Mouse (Mus musculus) kidney, embryonic 16.5 days (tissue): Measurements from ENCODE around the gene Map2. TPM values are rescaled to one million over a fixed set of nuclear protein-coding genes. Genes with fewer than 3 reads are reported as not detected.

Experiments used
- ATAC-seq: fragments of 200-750 bp; cut with Nextera tagmentation; 2 replicates; pipeline ENCODE4 v1.8.0; 2017; ENCODE audit warnings: moderate TSS enrichment; ENCODE audit not compliant: low FRiP score, low TSS enrichment
- H3K27ac ChIP-seq: fragments of 300-500 bp; sonication (generic); 2 replicates; pipeline ENCODE4 v1.5.1; 2014; ENCODE audit warnings: low read length
- H3K27me3 ChIP-seq: fragments of 300-500 bp; sonication (generic); 2 replicates; pipeline ENCODE4 v1.6.1; 2014; ENCODE audit warnings: low read length, control low read depth, mixed read lengths; ENCODE audit not compliant: insufficient read depth
- H3K36me3 ChIP-seq: fragments of 300-500 bp; sonication (generic); 2 replicates; pipeline ENCODE4 v1.6.1; 2014; ENCODE audit warnings: low read length, control low read depth, mixed read lengths; ENCODE audit not compliant: insufficient read depth
- H3K4me1 ChIP-seq: fragments of 300-500 bp; sonication (generic); 2 replicates; pipeline ENCODE4 v1.6.1; 2014; ENCODE audit warnings: low read length, control low read depth, mixed read lengths; ENCODE audit not compliant: insufficient read depth
- H3K4me2 ChIP-seq: fragments of 300-500 bp; sonication (generic); replicated peaks from 2 replicates; pipeline ENCODE4 v1.6.1; 2014; ENCODE audit warnings: low read depth, low read length
- H3K4me3 ChIP-seq: fragments of 300-500 bp; sonication (generic); 2 replicates; pipeline ENCODE4 v1.5.1; 2014; ENCODE audit warnings: mild to moderate bottlenecking, low read length
- H3K9ac ChIP-seq: fragments of 300-500 bp; sonication (generic); replicated peaks from 2 replicates; pipeline ENCODE4 v1.6.1; 2014; ENCODE audit warnings: low read length
- H3K9me3 ChIP-seq: fragments of 300-500 bp; sonication (generic); 2 replicates; pipeline ENCODE4 v1.6.1; 2016; ENCODE audit warnings: low read length, control low read depth
- WGBS: fragments of 180-500 bp; shearing (Covaris S2); extraction: QIAGEN DNeasy Blood & Tissue Kit; methylation state at CpG from one replicate; pipeline ENCODE4 v1.1.7; 2014; 5-methylcytosine and 5-hydroxymethylcytosine counted together
- polyA plus RNA-seq: library from polyadenylated mRNA; unstranded; fragments of >200 nt; fragmentation: Nextera tagmentation; extraction: Ambion mirVana; gene quantifications from 2 replicates; pipeline ENCODE4 v1.2.1, GENCODE M21; 2015

Map2 gene
- polyA plus RNA-seq, 1 experiment from 2014 or later, result 6.9 TPM

DNA sequence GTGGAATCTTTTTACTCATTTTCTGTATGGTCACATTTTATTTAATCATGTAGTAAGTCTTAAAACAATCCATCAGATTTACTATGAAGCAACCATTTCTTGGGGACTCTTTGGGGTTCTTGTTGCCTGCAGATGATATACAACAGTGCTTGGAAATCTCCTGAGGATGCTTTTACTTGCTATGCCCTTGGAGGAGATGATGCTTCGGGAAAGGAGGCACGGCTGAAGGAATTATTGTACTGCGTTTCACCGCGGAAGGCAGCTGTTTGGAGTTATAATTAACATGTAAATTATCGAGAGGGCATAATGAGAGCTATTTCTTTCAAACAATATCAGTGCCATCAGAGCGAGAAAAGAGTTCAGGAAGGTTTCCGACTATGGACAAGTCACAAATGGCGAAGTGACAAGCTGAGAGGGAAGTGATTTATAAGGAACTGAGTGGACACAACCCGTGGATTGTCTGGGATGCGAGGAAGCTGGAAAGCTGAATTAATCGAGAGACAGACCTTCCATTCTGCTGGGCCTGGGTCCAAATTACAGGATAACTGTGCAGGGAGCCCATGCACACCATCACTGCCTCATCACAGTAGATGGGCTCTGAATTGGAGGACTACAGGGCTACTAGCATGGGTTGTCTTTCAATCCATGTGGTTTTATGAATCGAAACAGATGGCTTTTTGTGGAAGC is 20.1 kb downstream of the Map2 start:
- no peak overlapping the region for H3K27ac ChIP-seq
- H3K36me3 ChIP-seq, result no peaks in the 10 kb centered on the region
- H3K9me3 ChIP-seq, result no peaks in the 10 kb centered on the region
- H3K4me2 ChIP-seq, result no peak overlapping the region
- H3K9ac ChIP-seq, result no peak overlapping the region
- H3K27me3 ChIP-seq, result no peaks in the 10 kb centered on the region
- H3K4me1 ChIP-seq, result no peaks in the 10 kb centered on the region
- no peak overlapping the region for H3K4me3 ChIP-seq
- 82% methylated on average over 13 of the region's 13 CpGs for WGBS
- ATAC-seq, result no peak

DNA sequence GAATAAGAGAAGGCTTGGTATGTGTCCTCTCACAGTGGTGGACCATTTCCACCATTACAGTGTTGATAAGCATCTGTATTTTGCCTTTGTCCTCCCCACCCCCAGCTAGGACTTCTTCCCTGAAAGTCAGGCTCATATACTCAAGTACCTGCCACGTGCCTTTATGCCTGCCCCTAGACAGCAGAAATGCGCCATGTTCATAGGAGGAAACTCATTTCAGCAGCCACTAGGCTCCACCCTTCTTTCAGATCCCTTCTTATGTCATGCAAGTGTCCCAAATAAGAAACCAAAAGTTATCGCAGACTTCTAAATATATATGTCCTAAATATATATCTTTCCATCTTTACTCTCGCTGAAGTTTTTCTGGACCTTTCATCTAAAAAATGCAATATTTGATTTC is 21.2 kb downstream of the Map2 start:
- no peak overlapping the region for H3K9ac ChIP-seq
- WGBS, result 91% methylated on average over 4 of the region's 4 CpGs

DNA sequence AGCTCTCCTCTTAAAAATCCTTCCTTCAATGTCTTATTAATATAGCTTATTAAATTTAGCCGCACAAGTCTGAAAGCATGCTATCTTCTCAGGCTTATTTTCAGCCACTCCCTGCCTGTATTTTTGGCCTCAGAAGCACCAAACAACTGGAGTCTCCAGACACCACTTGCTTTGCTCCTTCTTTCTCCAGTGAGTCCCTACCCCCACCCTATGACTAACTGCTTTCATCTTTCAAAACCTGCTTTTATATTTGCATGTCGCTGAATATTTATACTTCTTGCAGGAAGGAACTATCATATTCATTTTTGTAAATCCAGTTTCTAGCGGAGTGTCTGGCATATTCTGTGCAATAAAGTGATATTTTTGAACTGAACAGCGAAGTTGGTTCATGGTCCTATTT is 21.6 kb downstream of the Map2 start:
- no peaks in the 10 kb centered on the region for H3K36me3 ChIP-seq
- H3K4me2 ChIP-seq, result no peak overlapping the region
- no peaks in the 10 kb centered on the region for H3K27me3 ChIP-seq
- H3K4me3 ChIP-seq, result no peak overlapping the region
- H3K4me1 ChIP-seq, result no peaks in the 10 kb centered on the region
- H3K9me3 ChIP-seq, result no peaks in the 10 kb centered on the region
- 95% methylated on average over 4 of the region's 4 CpGs for WGBS
- H3K27ac ChIP-seq, result no peak overlapping the region
- H3K9ac ChIP-seq, result no peak overlapping the region
- ATAC-seq, result no peak

More for the DNA sequence above, 21.2 kb downstream of the Map2 start:
- no peaks in the 10 kb centered on the region for H3K9me3 ChIP-seq
- H3K27me3 ChIP-seq, result no peaks in the 10 kb centered on the region
- no peak overlapping the region for H3K4me2 ChIP-seq
- H3K4me1 ChIP-seq, result no peaks in the 10 kb centered on the region
- ATAC-seq, result no peak
- H3K36me3 ChIP-seq, result no peaks in the 10 kb centered on the region
- H3K4me3 ChIP-seq, result no peak overlapping the region
- H3K27ac ChIP-seq, result no peak overlapping the region

DNA sequence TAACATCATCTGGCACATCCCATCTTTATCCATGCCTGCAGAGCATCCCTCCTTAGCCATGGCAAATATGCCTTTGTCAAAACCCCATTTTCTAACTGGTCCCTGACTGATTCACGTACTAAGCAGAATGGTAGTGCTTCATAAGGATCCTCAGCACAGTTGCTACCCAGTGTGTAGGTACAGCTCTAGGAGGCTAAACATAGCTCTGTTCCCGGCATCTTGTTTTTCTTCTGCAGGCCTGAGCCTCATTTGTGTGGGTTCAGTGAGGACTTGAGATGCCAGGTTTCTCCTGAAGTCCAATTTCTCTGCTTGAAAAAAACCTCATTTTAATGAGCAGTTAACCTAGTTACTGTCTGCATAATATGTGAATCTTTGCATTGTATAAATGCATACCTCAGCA is 30.4 kb downstream of the Map2 start:
- Histone ChIP-seq H3K27ac (no peak overlapping the region), H3K4me3 (no peak overlapping the region), H3K4me1 (no peaks in the 10 kb centered on the region), H3K9me3 (no peaks in the 10 kb centered on the region), H3K4me2 (no peak overlapping the region), H3K27me3 (no peaks in the 10 kb centered on the region), H3K36me3 (no peaks in the 10 kb centered on the region), H3K9ac (no peak overlapping the region)
- 85% methylated on average over 2 of the region's 2 CpGs for WGBS
- ATAC-seq, result no peak

DNA sequence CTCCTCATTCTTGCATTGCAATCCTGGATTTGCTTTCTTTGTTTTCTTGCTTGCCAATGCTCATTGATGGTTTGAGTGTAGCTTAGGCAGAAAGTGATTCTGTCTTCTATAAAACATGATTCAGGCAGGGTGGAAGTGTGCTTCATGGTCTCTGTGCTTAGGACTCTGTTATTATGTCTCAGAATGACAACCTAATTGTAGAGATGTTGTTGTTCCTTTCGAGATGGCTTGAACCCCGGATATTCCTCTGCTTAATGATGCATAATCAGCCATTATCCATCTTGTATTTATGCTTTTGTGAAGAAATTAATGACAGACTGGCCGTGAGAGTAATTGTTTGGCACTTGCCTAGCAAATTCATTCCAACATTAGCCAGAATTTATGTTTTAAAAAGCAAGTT is 31.8 kb downstream of the Map2 start:
- Histone ChIP-seq H3K4me1 (no peaks in the 10 kb centered on the region), H3K9me3 (no peaks in the 10 kb centered on the region), H3K9ac (no peak overlapping the region), H3K4me3 (no peak overlapping the region), H3K36me3 (no peaks in the 10 kb centered on the region), H3K4me2 (no peak overlapping the region), H3K27me3 (no peaks in the 10 kb centered on the region), H3K27ac (no peak overlapping the region)
- ATAC-seq, result no peak
- WGBS, result 48% methylated on average over 3 of the region's 3 CpGs

DNA sequence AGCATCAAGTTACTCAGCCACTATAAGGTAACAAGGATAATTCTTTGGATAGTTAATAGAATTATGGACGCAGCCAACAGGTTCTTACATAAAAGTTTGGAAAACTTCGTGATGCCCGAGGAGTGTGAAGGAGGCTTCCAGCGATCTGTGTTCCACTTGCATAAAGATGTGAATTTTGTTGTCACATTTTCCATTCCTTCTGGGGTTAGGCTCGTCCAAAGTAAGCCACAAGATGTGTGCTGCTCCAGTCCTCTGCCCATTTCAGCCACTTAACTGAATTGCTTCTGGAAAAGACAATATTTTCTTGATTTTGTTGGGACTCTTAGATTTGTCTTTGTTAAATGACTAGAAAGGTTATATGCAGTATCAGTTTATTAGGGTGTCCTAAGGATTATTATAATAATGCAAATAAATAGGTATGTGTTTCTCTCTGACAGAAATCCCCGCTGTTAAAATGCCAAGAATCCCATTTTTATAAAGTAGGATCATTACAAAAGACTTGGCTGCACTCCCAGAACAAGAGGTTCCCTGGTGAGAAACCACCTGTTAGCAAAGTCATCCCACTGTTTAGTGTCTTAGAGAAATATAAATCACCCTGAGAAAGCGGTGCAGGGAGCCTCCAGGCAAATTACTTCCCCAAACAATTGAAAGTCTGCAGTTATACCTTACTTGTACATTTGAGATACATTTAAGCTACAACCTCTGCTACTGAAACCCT is 36.2 kb downstream of the Map2 start:
- H3K27me3 ChIP-seq, result no peaks in the 10 kb centered on the region
- H3K27ac ChIP-seq, result no peak overlapping the region
- H3K9ac ChIP-seq, result no peak overlapping the region
- WGBS, result 71% methylated on average over 7 of the region's 7 CpGs
- H3K36me3 ChIP-seq, result no peaks in the 10 kb centered on the region
- no peak for ATAC-seq
- no peaks in the 10 kb centered on the region for H3K9me3 ChIP-seq
- no peaks in the 10 kb centered on the region for H3K4me1 ChIP-seq
- H3K4me2 ChIP-seq, result no peak overlapping the region
- H3K4me3 ChIP-seq, result no peak overlapping the region

DNA sequence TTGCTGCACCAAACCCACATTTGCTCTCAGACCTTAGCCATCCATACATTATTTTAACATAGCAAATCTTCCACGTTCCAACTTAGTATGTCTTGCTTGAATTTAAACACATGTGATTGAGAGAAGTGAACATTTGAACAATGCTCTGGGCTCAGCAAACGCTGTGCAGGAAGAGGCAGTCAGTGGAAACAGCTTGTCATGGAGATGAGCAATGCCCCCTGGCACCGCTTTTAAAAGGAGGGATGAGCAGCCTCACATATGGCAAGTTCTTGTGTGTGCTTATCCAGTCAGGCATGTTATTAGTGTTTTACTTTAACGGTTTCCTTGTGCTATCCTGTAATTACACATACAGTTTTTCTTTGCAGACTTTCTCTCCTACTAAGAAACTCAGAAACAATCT is 46.4 kb downstream of the Map2 start:
- Histone ChIP-seq H3K27me3 (no peaks in the 10 kb centered on the region), H3K27ac (no peak overlapping the region), H3K36me3 (no peaks in the 10 kb centered on the region), H3K9ac (no peak overlapping the region), H3K9me3 (no peaks in the 10 kb centered on the region), H3K4me2 (no peak overlapping the region), H3K4me1 (no peaks in the 10 kb centered on the region), H3K4me3 (no peak overlapping the region)
- 48% methylated on average over 4 of the region's 4 CpGs for WGBS
- ATAC-seq, result peak; percentile 35; the same call in 1 of the 2 replicates

DNA sequence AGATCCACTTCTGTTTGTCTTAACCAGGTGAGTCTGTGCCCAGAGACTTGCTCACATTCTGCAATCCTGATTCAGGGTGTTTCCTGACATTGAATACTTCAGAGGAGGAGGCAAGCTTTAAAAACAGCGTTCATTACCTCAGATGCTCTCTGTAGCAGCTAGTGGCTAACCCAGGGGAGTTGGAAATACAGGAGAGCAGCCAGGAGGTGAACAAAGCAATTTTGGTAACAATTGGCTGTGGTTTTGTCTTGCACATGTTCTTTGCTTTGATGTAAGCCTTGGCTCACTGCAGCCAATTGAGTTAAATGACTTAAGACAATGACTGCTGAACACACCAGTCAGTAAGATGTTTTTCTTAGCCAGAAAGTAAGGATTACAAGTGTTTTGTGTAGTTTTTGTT is 48.3 kb downstream of the Map2 start:
- Histone ChIP-seq H3K27ac (no peak overlapping the region), H3K9ac (no peak overlapping the region), H3K27me3 (no peaks in the 10 kb centered on the region), H3K4me3 (no peak overlapping the region), H3K9me3 (no peaks in the 10 kb centered on the region), H3K4me1 (no peaks in the 10 kb centered on the region), H3K4me2 (no peak overlapping the region), H3K36me3 (no peaks in the 10 kb centered on the region)
- no peak for ATAC-seq
- 8% methylated on average over 1 of the region's 1 CpGs for WGBS

DNA sequence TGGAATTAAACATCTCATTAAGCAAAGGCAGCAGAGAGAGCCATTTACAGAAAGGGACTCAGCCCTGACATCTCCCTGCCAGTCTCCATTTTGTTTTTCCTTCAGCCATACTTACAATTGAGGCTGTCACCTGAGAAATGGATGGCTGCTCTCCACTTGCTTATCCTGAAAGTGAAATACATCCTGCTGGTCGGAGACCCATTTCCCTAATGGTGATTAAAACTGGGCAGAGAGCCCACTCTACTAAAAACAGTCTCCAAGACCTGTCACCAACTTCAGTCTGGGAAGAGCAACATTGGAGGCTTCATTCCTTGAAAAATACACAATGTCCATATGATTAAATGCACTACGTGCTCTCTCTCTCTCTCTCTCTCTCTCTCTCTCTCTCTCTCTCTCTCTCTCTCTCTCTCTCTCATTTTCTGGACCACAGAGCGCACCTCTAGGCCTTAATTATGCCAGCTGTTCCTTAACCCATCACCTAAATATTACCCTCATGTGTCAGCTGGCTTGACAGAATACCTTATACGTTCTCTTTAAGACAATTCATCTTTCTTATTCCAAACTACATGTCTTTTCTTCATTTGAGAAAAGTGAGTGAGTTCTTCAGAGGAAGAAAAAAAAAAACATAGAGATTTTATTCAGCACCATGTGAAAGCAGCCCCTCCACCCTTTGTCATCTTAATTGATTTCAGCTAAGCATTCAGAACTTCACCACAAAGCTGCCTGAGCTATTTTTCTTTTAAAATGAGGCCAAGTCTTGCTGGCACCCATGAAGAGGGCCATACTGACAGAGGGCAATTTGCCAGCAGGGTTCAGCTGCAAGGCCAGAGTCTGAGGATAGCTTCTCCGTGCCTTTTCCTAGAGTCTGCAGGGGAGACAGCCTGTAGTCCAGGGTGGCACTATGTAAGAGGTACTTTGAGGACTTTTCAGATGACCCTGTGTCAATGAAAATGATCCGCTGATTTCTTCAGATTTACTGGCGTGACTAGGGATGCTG is 51.6 kb downstream of the Map2 start:
- no peak overlapping the region for H3K4me2 ChIP-seq
- H3K9ac ChIP-seq, result no peak overlapping the region
- H3K9me3 ChIP-seq, result no peaks in the 10 kb centered on the region
- no peaks in the 10 kb centered on the region for H3K36me3 ChIP-seq
- no peaks in the 10 kb centered on the region for H3K27me3 ChIP-seq
- H3K4me3 ChIP-seq, result no peak overlapping the region
- no peak overlapping the region for H3K27ac ChIP-seq
- peak; percentile 59 for ATAC-seq
- no peaks in the 10 kb centered on the region for H3K4me1 ChIP-seq
- 51% methylated on average over 7 of the region's 7 CpGs for WGBS
